Mouse (Mus musculus): Measurements from ENCODE around the gene Scn4a. TPM values are rescaled to one million over a fixed set of nuclear protein-coding genes. Genes with fewer than 3 reads are reported as not detected.

Gene Scn4a
- polyA plus RNA-seq, 1 experiment, result 0.92 TPM

DNA sequence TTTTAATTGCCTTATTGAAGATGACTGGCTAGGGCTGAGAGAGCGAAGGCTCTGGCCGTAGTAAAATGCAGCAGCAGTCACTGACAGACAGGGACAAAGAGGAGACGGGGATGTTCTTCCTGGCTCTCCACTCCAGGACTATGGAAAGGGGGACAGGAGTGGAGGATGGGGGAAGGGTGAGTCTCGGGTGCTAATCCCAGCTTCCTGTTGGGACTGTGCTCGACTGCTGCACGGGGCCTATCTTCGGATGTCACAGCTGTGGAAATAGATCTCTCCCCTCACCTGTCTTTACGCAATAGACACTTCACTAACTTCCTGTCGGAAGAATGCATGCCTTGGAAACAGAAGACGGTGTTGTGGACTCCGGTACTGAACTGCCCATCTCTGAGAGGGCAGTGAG lies 20.9 kb upstream of the Scn4a start:
- TF ChIP-seq POLR2A (IDR thresholded peaks at IDR 0.05; ENCODE audit: control insufficient read depth, extremely low read depth, insufficient read depth, low read length, poor library complexity) (no peak), CTCF (IDR thresholded peaks at IDR 0.05; ENCODE audit: borderline replicate concordance, control insufficient read depth, extremely low read depth, insufficient read depth, low read length, poor library complexity) (no peak)
- Histone ChIP-seq H3K36me3 (ENCODE audit: control insufficient read depth, insufficient read depth, low read length) (peaks cover 27% of the 10 kb centered on the region), H3K4me1 (replicated peaks; ENCODE audit: control insufficient read depth, insufficient read depth, low read length) (peaks cover 39% of the 10 kb centered on the region), H3K27ac (ENCODE audit: control insufficient read depth, insufficient read depth, low read length) (peak overlapping the region; percentile 96), H3K4me3 (ENCODE audit: control insufficient read depth, insufficient read depth, low read length) (no peak overlapping the region), H3K27me3 (ENCODE audit: control insufficient read depth, insufficient read depth, low read length) (no peaks in the 10 kb centered on the region)
- no peak for DNase-seq
- 91% methylated on average over 11 of the region's 11 CpGs for WGBS

DNA sequence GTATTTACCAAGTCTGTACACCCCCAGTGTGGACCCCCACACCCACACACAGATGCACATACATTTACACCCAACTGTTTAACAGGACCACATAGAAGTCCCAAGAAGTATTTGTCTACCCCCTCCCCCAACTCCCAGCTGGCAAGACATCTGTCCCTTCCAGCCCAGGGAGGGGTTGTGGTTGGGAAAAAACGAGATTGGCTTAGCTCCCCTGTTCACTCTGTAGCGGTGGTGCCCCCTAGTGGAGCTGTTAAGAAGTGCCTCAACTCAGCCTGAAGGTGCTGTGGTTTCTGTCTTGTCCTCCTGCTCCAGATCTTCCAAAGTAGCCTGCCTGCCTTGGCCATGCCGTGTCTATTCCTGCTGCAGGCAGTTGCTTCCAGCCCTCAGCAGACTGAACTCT lies 13.2 kb upstream of the Scn4a start:
- DNase-seq, result peak; percentile 83
- no peak for TF ChIP-seq POLR2A (IDR thresholded peaks at IDR 0.05; ENCODE audit: control insufficient read depth, extremely low read depth, insufficient read depth, low read length, poor library complexity)
- TF ChIP-seq CTCF (IDR thresholded peaks at IDR 0.05; ENCODE audit: borderline replicate concordance, control insufficient read depth, extremely low read depth, insufficient read depth, low read length, poor library complexity), result peak; percentile 78; the same call in 1 of the 2 replicates

DNA sequence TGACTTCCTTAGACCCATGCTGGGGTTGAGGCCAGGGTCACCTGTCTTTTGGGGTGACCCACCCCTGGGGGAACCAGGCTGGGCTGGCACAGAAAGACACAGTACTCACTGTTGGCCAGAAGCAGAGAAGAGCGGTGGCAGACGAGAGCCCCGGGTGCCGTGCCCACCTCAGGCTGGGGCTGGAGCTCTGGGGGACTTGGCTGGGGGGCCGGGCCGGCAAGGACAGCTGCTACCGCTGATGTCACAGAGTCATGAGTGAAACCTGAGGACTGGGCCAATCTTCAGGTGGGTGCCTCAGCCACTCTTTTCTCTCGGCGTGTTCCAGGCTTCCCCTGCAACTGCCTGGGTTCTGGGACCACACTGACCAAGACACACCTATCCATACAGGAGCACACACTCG lies 12.3 kb upstream of the Scn4a start, which contains the start of gene Prr29:
Gene Prr29, plus strand, starts transcription at position 107 of the 400 bp plus-strand sequence.
- DNase-seq, result no peak
- Histone ChIP-seq H3K27ac (ENCODE audit: control insufficient read depth, insufficient read depth, low read length) (no peak within 1 kb of the TSS), H3K27me3 (ENCODE audit: control insufficient read depth, insufficient read depth, low read length) (no peaks in the 10 kb centered on the region), H3K36me3 (ENCODE audit: control insufficient read depth, insufficient read depth, low read length) (no peaks in the 10 kb centered on the region), H3K4me1 (replicated peaks; ENCODE audit: control insufficient read depth, insufficient read depth, low read length) (peaks cover 17% of the 10 kb centered on the region), H3K4me3 (ENCODE audit: control insufficient read depth, insufficient read depth, low read length) (no peak within 1 kb of the TSS)
- no peak for TF ChIP-seq CTCF (IDR thresholded peaks at IDR 0.05; ENCODE audit: borderline replicate concordance, control insufficient read depth, extremely low read depth, insufficient read depth, low read length, poor library complexity)
- no peak for TF ChIP-seq POLR2A (IDR thresholded peaks at IDR 0.05; ENCODE audit: control insufficient read depth, extremely low read depth, insufficient read depth, low read length, poor library complexity)
- WGBS, result 76% methylated on average over 10 of the region's 10 CpGs

More for the DNA sequence above, 13.2 kb upstream of the Scn4a start:
- H3K4me3 ChIP-seq (ENCODE audit: control insufficient read depth, insufficient read depth, low read length), result no peak overlapping the region
- H3K27me3 ChIP-seq (ENCODE audit: control insufficient read depth, insufficient read depth, low read length), result no peaks in the 10 kb centered on the region
- no peaks in the 10 kb centered on the region for H3K36me3 ChIP-seq (ENCODE audit: control insufficient read depth, insufficient read depth, low read length)
- WGBS, result 4% methylated on average over 3 of the region's 3 CpGs
- no peak overlapping the region for H3K27ac ChIP-seq (ENCODE audit: control insufficient read depth, insufficient read depth, low read length)
- peaks cover 17% of the 10 kb centered on the region for H3K4me1 ChIP-seq (replicated peaks; ENCODE audit: control insufficient read depth, insufficient read depth, low read length)

DNA sequence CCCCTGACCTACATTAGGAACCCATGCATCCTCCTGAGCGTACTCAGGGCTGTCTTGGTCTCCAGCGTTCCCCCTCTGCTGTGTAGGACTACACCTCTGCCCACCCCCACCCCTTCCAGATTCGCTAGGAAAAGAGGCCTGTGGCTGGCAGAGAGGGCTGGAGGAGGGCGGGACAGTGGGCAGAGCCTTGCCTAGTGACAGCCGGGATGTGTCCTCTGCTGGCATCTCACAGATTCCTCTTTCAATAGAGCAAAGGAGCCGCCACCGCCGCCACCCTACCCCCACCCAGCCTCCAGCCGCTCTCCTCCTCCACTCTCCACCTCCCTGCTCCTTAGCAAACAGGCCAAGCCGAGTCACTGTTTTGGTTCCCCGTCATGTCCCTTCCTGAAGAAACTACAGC lies 11.6 kb upstream of the Scn4a start:
- no peak overlapping the region for H3K4me3 ChIP-seq (ENCODE audit: control insufficient read depth, insufficient read depth, low read length)
- 44% methylated on average over 11 of the region's 11 CpGs for WGBS
- no peak for DNase-seq

DNA sequence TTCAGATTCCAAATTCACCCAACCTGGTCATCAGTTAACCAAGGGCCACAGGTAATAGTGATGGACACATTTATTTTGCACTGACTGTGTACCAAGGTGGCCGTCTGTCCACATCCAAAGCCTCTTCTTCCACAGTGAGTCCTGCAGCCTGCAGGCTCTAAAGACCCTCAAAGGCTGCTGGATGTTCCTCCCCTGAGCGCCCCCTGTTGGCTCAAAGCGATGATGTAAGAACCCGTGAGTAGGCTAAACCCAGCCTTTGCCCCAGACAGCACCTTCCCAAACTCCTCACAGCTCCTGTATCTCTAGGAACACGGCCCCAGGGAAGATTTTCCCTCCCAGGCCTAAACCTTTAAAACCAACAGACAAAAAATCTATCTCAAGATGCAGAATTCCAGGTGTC lies 6.3 kb upstream of the Scn4a start:
- WGBS, result 28% methylated on average over 5 of the region's 5 CpGs
- TF ChIP-seq POLR2A (IDR thresholded peaks at IDR 0.05; ENCODE audit: control insufficient read depth, extremely low read depth, insufficient read depth, low read length, poor library complexity) (no peak), CTCF (IDR thresholded peaks at IDR 0.05; ENCODE audit: borderline replicate concordance, control insufficient read depth, extremely low read depth, insufficient read depth, low read length, poor library complexity) (peak; percentile 79; the same call in 1 of the 2 replicates)
- H3K27ac ChIP-seq (ENCODE audit: control insufficient read depth, insufficient read depth, low read length), result no peak overlapping the region

More for the DNA sequence above, 11.6 kb upstream of the Scn4a start:
- Histone ChIP-seq H3K27ac (ENCODE audit: control insufficient read depth, insufficient read depth, low read length) (no peak overlapping the region), H3K36me3 (ENCODE audit: control insufficient read depth, insufficient read depth, low read length) (no peaks in the 10 kb centered on the region), H3K27me3 (ENCODE audit: control insufficient read depth, insufficient read depth, low read length) (no peaks in the 10 kb centered on the region), H3K4me1 (replicated peaks; ENCODE audit: control insufficient read depth, insufficient read depth, low read length) (peaks cover 17% of the 10 kb centered on the region)
- no peak for TF ChIP-seq CTCF (IDR thresholded peaks at IDR 0.05; ENCODE audit: borderline replicate concordance, control insufficient read depth, extremely low read depth, insufficient read depth, low read length, poor library complexity)
- no peak for TF ChIP-seq POLR2A (IDR thresholded peaks at IDR 0.05; ENCODE audit: control insufficient read depth, extremely low read depth, insufficient read depth, low read length, poor library complexity)

DNA sequence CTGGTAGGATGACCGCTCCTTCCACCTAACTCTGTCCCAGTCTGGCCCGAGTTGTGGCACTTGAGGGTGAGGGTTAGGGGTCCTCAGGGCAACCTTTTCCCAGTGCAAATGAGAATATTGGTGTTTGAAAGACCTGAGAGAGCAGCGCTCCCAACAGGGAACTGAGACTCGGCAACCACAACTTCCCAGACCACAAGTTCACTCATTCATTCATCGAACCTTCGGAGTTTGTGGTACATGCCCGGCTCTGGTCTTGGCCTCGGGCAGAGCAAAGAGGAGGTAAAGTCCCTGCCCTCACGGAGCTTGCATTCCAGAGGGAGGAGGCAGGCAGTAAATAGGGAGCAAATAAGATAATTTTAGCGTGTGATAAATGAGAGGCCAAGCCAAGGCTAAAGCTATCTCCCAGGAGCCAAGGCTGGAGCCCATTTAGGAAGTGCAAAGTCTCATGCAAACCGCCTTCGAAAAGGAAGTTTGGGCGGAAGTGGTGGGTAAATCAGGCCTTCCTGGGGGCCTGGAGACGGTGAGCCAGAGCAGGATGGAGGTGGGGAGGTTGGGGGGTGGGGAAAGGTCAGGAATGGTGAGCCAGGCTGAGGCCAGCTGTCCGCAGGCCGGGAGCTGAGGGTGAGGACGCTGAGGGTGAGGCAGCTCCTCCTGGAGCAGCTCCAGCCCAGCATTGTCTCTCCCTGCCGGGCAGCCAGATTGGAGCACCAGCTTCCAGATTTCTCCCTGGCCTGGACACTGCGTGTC lies 2.5 kb upstream of the Scn4a start:
- TF ChIP-seq CTCF (IDR thresholded peaks at IDR 0.05; ENCODE audit: borderline replicate concordance, control insufficient read depth, extremely low read depth, insufficient read depth, low read length, poor library complexity), result no peak
- no peak for TF ChIP-seq POLR2A (IDR thresholded peaks at IDR 0.05; ENCODE audit: control insufficient read depth, extremely low read depth, insufficient read depth, low read length, poor library complexity)
- H3K36me3 ChIP-seq (ENCODE audit: control insufficient read depth, insufficient read depth, low read length), result no peaks in the 10 kb centered on the region
- no peaks in the 10 kb centered on the region for H3K27me3 ChIP-seq (ENCODE audit: control insufficient read depth, insufficient read depth, low read length)
- H3K4me1 ChIP-seq (replicated peaks; ENCODE audit: control insufficient read depth, insufficient read depth, low read length), result peaks cover 13% of the 10 kb centered on the region
- H3K27ac ChIP-seq (ENCODE audit: control insufficient read depth, insufficient read depth, low read length), result no peak overlapping the region
- no peak overlapping the region for H3K4me3 ChIP-seq (ENCODE audit: control insufficient read depth, insufficient read depth, low read length)
- 30% methylated on average over 19 of the region's 19 CpGs for WGBS
- DNase-seq, result no peak

More for the DNA sequence above, 6.3 kb upstream of the Scn4a start:
- no peaks in the 10 kb centered on the region for H3K36me3 ChIP-seq (ENCODE audit: control insufficient read depth, insufficient read depth, low read length)
- peaks cover 11% of the 10 kb centered on the region for H3K4me1 ChIP-seq (replicated peaks; ENCODE audit: control insufficient read depth, insufficient read depth, low read length)
- H3K27me3 ChIP-seq (ENCODE audit: control insufficient read depth, insufficient read depth, low read length), result no peaks in the 10 kb centered on the region
- DNase-seq, result peak; percentile 55
- H3K4me3 ChIP-seq (ENCODE audit: control insufficient read depth, insufficient read depth, low read length), result no peak overlapping the region
